Mouse (Mus musculus): ENCODE data around the gene Klk9. TPM values are rescaled to one million over a fixed set of nuclear protein-coding genes. Genes with fewer than 3 reads are reported as not detected.

The Klk9 gene
- polyA plus RNA-seq, 1 experiment = 0.07 TPM

DNA sequence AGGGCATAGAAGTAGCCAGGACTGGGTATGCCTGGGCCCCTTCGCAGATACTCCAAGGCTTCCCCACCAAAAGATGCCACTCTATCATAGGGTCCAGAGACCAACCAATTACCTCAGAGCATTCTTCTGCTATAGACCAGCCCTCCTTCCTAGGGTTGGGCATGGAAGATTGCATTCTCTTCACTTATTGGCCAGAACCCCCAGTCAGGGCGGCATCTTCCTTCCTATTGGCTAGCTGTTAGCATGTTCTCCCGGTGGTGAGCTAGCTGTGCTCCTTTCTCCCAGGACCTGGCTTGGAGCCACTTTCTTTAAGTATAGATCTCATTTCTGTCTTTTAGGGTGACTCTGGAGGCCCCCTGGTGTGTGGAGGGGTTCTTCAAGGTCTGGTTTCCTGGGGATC, 18.8 kb upstream of the Klk9 start:
- H3K27me3 ChIP-seq (ENCODE audit: control insufficient read depth, insufficient read depth, low read length) = no peaks in the 10 kb centered on the region
- DNase-seq = no peak
- H3K4me3 ChIP-seq (replicated peaks; ENCODE audit: insufficient read depth, low read depth, low read length) = no peak overlapping the region
- H3K4me1 ChIP-seq (ENCODE audit: control insufficient read depth, insufficient read depth, low read length) = no peaks in the 10 kb centered on the region
- no peak overlapping the region for H3K27ac ChIP-seq (ENCODE audit: insufficient read depth, low read length)
- 79% methylated on average over 3 of the region's 3 CpGs for WGBS
- no peak for TF ChIP-seq CTCF (IDR thresholded peaks at IDR 0.05; ENCODE audit: borderline replicate concordance, insufficient read depth, low read depth, low read length)
- TF ChIP-seq POLR2A (IDR thresholded peaks at IDR 0.05; ENCODE audit: borderline replicate concordance, insufficient read depth, low read length) = no peak

- no peak within 1 kb of the TSS for H3K27ac ChIP-seq (ENCODE audit: insufficient read depth, low read length)
- H3K4me3 ChIP-seq (replicated peaks; ENCODE audit: insufficient read depth, low read depth, low read length) = no peak within 1 kb of the TSS
- no peaks in the 10 kb centered on the region for H3K4me1 ChIP-seq (ENCODE audit: control insufficient read depth, insufficient read depth, low read length)
- no peaks in the 10 kb centered on the region for H3K27me3 ChIP-seq (ENCODE audit: control insufficient read depth, insufficient read depth, low read length)
- WGBS = 85% methylated on average over 5 of the region's 5 CpGs
- no peak for TF ChIP-seq CTCF (IDR thresholded peaks at IDR 0.05; ENCODE audit: borderline replicate concordance, insufficient read depth, low read depth, low read length)
- no peak for TF ChIP-seq POLR2A (IDR thresholded peaks at IDR 0.05; ENCODE audit: borderline replicate concordance, insufficient read depth, low read length)
- no peak for DNase-seq
These were observed 17.3 kb upstream of the Klk9 start, which contains the start of gene Klk11 for GRCm38 (mm10) chr7:43774364-43774763. TSS of gene Klk11 (plus strand) at chr7:43774604.

- H3K27ac ChIP-seq (ENCODE audit: insufficient read depth, low read length) = no peak overlapping the region
- H3K27me3 ChIP-seq (ENCODE audit: control insufficient read depth, insufficient read depth, low read length) = no peaks in the 10 kb centered on the region
- no peak overlapping the region for H3K4me3 ChIP-seq (replicated peaks; ENCODE audit: insufficient read depth, low read depth, low read length)
- no peak for DNase-seq
- no peaks in the 10 kb centered on the region for H3K4me1 ChIP-seq (ENCODE audit: control insufficient read depth, insufficient read depth, low read length)
- TF ChIP-seq POLR2A (IDR thresholded peaks at IDR 0.05; ENCODE audit: borderline replicate concordance, insufficient read depth, low read length) (no peak), CTCF (IDR thresholded peaks at IDR 0.05; ENCODE audit: borderline replicate concordance, insufficient read depth, low read depth, low read length) (no peak)
- 47% methylated on average over 6 of the region's 6 CpGs for WGBS
These were observed 16.9 kb upstream of the Klk9 start for GRCm38 (mm10) chr7:43774802-43775201.

- Histone ChIP-seq H3K4me3 (replicated peaks; ENCODE audit: insufficient read depth, low read depth, low read length) (no peak overlapping the region), H3K27me3 (ENCODE audit: control insufficient read depth, insufficient read depth, low read length) (no peaks in the 10 kb centered on the region), H3K27ac (ENCODE audit: insufficient read depth, low read length) (no peak overlapping the region), H3K4me1 (ENCODE audit: control insufficient read depth, insufficient read depth, low read length) (no peaks in the 10 kb centered on the region)
- no peak for TF ChIP-seq POLR2A (IDR thresholded peaks at IDR 0.05; ENCODE audit: borderline replicate concordance, insufficient read depth, low read length)
- TF ChIP-seq CTCF (IDR thresholded peaks at IDR 0.05; ENCODE audit: borderline replicate concordance, insufficient read depth, low read depth, low read length) = no peak
- WGBS = 48% methylated on average over 7 of the region's 7 CpGs
- no peak for DNase-seq
These were observed 16.2 kb upstream of the Klk9 start for GRCm38 (mm10) chr7:43775311-43776057.

DNA sequence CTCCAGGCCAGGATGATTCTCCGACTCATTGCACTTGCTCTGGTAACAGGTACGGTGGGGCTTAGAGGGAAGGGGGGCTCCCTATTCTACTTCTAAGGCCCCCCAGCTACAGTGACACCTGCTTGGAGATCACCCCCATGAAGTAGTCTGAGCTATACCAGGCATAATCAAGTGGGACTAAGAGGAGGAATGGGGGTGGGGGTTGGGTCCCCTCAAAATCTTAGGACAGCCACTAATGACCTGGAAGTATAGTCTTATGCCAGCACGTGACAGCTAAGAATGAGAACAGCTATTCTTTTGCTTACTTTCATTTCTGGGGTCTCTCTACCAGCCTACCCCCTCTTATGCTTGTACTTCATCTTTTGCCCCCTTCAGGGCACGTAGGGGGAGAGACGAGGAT, 15.2 kb upstream of the Klk9 start:
- Histone ChIP-seq H3K27me3 (ENCODE audit: control insufficient read depth, insufficient read depth, low read length) (no peaks in the 10 kb centered on the region), H3K27ac (ENCODE audit: insufficient read depth, low read length) (no peak overlapping the region), H3K4me3 (replicated peaks; ENCODE audit: insufficient read depth, low read depth, low read length) (no peak overlapping the region), H3K4me1 (ENCODE audit: control insufficient read depth, insufficient read depth, low read length) (no peaks in the 10 kb centered on the region)
- TF ChIP-seq POLR2A (IDR thresholded peaks at IDR 0.05; ENCODE audit: borderline replicate concordance, insufficient read depth, low read length) (no peak), CTCF (IDR thresholded peaks at IDR 0.05; ENCODE audit: borderline replicate concordance, insufficient read depth, low read depth, low read length) (no peak)
- no peak for DNase-seq
- 81% methylated on average over 5 of the region's 5 CpGs for WGBS

- no peak for TF ChIP-seq POLR2A (IDR thresholded peaks at IDR 0.05; ENCODE audit: borderline replicate concordance, insufficient read depth, low read length)
- TF ChIP-seq CTCF (IDR thresholded peaks at IDR 0.05; ENCODE audit: borderline replicate concordance, insufficient read depth, low read depth, low read length) = no peak
- 83% methylated on average over 12 of the region's 12 CpGs for WGBS
These were observed 14.3 kb upstream of the Klk9 start for GRCm38 (mm10) chr7:43777423-43777822.

GRCm38 (mm10) chr7:43778176-43778970, 13.3 kb upstream of the Klk9 start:
- H3K4me1 ChIP-seq (ENCODE audit: control insufficient read depth, insufficient read depth, low read length) = no peaks in the 10 kb centered on the region
- H3K27ac ChIP-seq (ENCODE audit: insufficient read depth, low read length) = no peak overlapping the region
- WGBS = 82% methylated on average over 10 of the region's 10 CpGs
- no peaks in the 10 kb centered on the region for H3K27me3 ChIP-seq (ENCODE audit: control insufficient read depth, insufficient read depth, low read length)
- no peak overlapping the region for H3K4me3 ChIP-seq (replicated peaks; ENCODE audit: insufficient read depth, low read depth, low read length)
- TF ChIP-seq CTCF (IDR thresholded peaks at IDR 0.05; ENCODE audit: borderline replicate concordance, insufficient read depth, low read depth, low read length) (no peak), POLR2A (IDR thresholded peaks at IDR 0.05; ENCODE audit: borderline replicate concordance, insufficient read depth, low read length) (no peak)
- DNase-seq = no peak

More at GRCm38 (mm10) chr7:43777423-43777822, 14.3 kb upstream of the Klk9 start:
- Histone ChIP-seq H3K27ac (ENCODE audit: insufficient read depth, low read length) (no peak overlapping the region), H3K4me1 (ENCODE audit: control insufficient read depth, insufficient read depth, low read length) (no peaks in the 10 kb centered on the region), H3K4me3 (replicated peaks; ENCODE audit: insufficient read depth, low read depth, low read length) (no peak overlapping the region), H3K27me3 (ENCODE audit: control insufficient read depth, insufficient read depth, low read length) (no peaks in the 10 kb centered on the region)
- no peak for DNase-seq

All from cerebellum, adult 2 months (tissue).